Mouse (Mus musculus) forebrain, embryonic 15.5 days (tissue): ENCODE data around the gene Ogdh. TPM values are rescaled to one million over a fixed set of nuclear protein-coding genes. Genes with fewer than 3 reads are reported as not detected.
"Not testable (repeated sequence)": the region's sequence is repeated elsewhere in the genome, so short reads cannot be mapped to it uniquely, and the experiment has no call there.

Source experiments
- ATAC-seq: fragments of 200-750 bp; cut with Nextera tagmentation; replicated peaks from 2 replicates; pipeline ENCODE4 v1.8.0; 2017; ENCODE audit warnings: mild to moderate bottlenecking, moderate TSS enrichment, moderate library complexity
- H3K27ac ChIP-seq: fragments of 300-500 bp; sonication (generic); replicated peaks from 2 replicates; pipeline ENCODE4 v1.5.1; 2015; ENCODE audit warnings: mild to moderate bottlenecking, inconsistent platforms
- H3K27me3 ChIP-seq: fragments of 300-500 bp; sonication (generic); 2 replicates; pipeline ENCODE4 v1.6.1; 2015; ENCODE audit warnings: inconsistent platforms
- H3K36me3 ChIP-seq: fragments of 300-500 bp; sonication (generic); 2 replicates; pipeline ENCODE4 v1.6.1; 2015; ENCODE audit warnings: mild to moderate bottlenecking, inconsistent platforms
- H3K4me1 ChIP-seq: fragments of 300-500 bp; sonication (generic); 2 replicates; pipeline ENCODE4 v1.6.1; 2015; ENCODE audit warnings: inconsistent platforms
- H3K4me2 ChIP-seq: fragments of 300-500 bp; sonication (generic); replicated peaks from 2 replicates; pipeline ENCODE4 v1.6.1; 2015; ENCODE audit warnings: mild to moderate bottlenecking, inconsistent platforms
- H3K4me3 ChIP-seq: fragments of 300-500 bp; sonication (generic); 2 replicates; pipeline ENCODE4 v1.5.1; 2015; ENCODE audit warnings: mild to moderate bottlenecking, inconsistent platforms
- H3K9ac ChIP-seq: fragments of 300-500 bp; sonication (generic); replicated peaks from 2 replicates; pipeline ENCODE4 v1.6.1; 2015; ENCODE audit warnings: mild to moderate bottlenecking, inconsistent platforms
- H3K9me3 ChIP-seq: fragments of 300-500 bp; sonication (generic); 2 replicates; pipeline ENCODE4 v1.6.1; 2016; ENCODE audit warnings: inconsistent platforms
- WGBS: fragments of 180-500 bp; shearing (Covaris S2); methylation state at CpG from one replicate; pipeline ENCODE4 v1.1.7; 2015; ENCODE audit warnings: mixed read lengths; 5-methylcytosine and 5-hydroxymethylcytosine counted together
- polyA plus RNA-seq: library from polyadenylated mRNA; unstranded; fragments of >200 nt; fragmentation: Nextera tagmentation; extraction: Ambion mirVana; gene quantifications from 2 replicates; pipeline ENCODE4 v1.2.1, GENCODE M21; 2015

The Ogdh gene
- polyA plus RNA-seq, result 88.0 and 88.7 TPM in 2 replicates

DNA sequence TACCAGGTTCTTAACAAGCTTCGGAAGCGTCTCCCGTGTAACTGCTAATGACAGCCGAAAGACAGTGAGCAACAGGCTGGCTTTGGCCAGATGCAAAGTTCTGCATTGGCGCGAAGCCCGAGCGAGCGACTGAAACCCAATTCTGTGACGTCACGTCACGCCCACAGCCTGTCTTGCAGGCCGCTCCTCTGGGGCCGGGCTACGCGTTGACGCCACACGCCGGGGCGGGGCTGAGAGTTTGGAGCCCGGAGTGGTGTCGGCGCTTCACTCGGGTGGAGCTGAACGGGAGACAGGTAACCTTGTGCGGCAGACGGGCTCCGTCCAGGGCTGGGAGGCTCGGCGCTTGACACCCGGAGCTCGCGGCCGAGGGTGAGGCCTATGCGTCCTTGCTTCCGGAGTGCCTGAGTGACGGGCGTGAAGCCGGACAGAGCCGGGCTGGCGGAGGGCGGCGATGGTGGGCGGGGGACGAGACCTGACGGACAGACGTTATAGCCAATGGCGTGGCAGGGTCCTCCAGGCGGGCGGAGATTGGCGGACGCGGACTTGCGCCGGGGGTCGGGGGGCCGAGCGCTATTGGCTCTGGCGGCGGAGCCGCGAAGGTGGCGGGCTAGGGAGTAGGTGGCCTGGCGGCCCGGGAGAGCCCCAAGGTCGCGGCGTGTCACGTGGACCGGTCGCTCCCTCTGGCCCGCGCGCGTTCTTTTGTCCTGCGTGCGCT, at the start of gene Ogdh:
TSS of gene Ogdh (plus strand) at position 233 of the 715 bp plus-strand sequence.
- ATAC-seq, result peak; percentile 98
- Histone ChIP-seq H3K4me1 (peaks cover 12% of the 10 kb centered on the region), H3K9ac (peak within 1 kb of the TSS; percentile 56), H3K4me2 (peak within 1 kb of the TSS; percentile 72), H3K27ac (peak within 1 kb of the TSS; percentile 91), H3K36me3 (no peaks in the 10 kb centered on the region), H3K27me3 (no peaks in the 10 kb centered on the region), H3K4me3 (peak within 1 kb of the TSS; percentile 60), H3K9me3 (no peaks in the 10 kb centered on the region)
- WGBS, result under 1% methylated on average over 76 of the region's 77 CpGs

DNA sequence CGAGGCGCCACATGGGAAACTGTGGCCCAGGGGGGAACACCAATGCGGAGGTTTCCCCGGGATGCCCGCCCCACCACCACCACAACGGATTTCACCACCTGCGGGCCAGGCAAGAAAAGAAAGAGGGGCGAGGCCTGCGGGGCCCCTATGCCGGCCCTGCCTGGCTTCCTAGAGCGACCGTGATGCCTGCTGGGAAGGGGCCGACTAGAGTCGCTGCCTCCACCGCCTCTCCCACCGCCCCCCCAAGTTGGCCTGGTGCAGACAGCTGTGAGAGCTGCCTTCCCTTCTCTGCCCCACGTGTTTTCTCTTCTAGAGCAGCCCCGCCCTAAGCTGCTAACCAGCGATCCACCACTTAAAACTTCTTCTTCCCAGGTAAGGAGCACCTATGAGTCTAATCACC, 46.7 kb upstream of the Ogdh start:
- no peak for ATAC-seq
- Histone ChIP-seq H3K27me3 (no peaks in the 10 kb centered on the region), H3K9me3 (no peaks in the 10 kb centered on the region), H3K36me3 (no peaks in the 10 kb centered on the region), H3K9ac (no peak overlapping the region), H3K4me1 (no peaks in the 10 kb centered on the region), H3K4me3 (no peak overlapping the region), H3K27ac (no peak overlapping the region), H3K4me2 (no peak overlapping the region)
- 56% methylated on average over 19 of the region's 19 CpGs for WGBS

DNA sequence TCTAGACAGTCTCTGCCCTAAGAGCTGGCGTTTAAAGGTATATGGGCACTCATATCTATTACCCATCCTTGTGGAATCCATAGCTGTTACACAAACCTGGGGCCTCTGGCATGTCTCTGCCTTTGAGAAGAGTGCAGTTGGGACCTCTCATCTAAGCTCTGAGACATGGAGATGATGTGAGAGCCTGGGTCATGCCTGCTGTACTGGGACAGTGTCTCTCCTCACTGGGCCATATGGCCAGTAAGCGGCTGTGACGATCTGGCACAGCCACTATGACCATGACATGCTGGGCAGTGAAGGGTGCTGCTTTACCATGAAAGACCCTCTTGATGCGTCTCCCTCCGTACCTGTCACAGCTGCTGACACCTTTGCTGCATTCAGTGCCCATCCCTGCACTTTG, 39.2 kb upstream of the Ogdh start:
- Histone ChIP-seq H3K36me3 (0 out of 2 replicates have a peak, but pooled peaks cover under 1% of the 10 kb centered on the region), H3K27ac (no peak overlapping the region), H3K9me3 (no peaks in the 10 kb centered on the region), H3K4me3 (no peak overlapping the region), H3K9ac (no peak overlapping the region), H3K4me2 (no peak overlapping the region), H3K27me3 (no peaks in the 10 kb centered on the region), H3K4me1 (no peaks in the 10 kb centered on the region)
- WGBS, result 94% methylated on average over 5 of the region's 5 CpGs
- ATAC-seq, result no peak

DNA sequence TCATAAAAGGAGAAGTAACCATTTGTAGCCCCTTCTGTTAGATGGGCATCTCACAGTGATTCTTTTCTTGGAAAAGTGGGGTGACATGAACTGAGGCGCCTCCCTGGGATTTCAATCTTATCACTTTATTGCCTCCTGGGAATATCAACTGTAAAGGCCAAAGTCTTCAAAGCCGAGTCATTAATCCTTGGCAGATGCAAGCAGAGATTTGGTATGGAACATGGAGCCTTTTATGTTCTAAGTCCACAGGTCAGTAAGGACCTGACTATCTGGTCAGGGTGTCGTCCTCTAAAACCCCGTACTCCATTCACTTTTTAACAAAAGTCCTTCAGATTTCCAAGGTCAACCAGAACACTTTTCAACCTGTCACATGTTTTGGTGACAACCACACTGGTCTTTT, 38.6 kb upstream of the Ogdh start:
- Histone ChIP-seq H3K9me3 (no peaks in the 10 kb centered on the region), H3K36me3 (0 out of 2 replicates have a peak, but pooled peaks cover 7% of the 10 kb centered on the region), H3K4me3 (no peak overlapping the region), H3K27ac (no peak overlapping the region), H3K4me1 (no peaks in the 10 kb centered on the region), H3K27me3 (no peaks in the 10 kb centered on the region), H3K4me2 (no peak overlapping the region), H3K9ac (no peak overlapping the region)
- 91% methylated on average over 4 of the region's 4 CpGs for WGBS
- no peak for ATAC-seq

DNA sequence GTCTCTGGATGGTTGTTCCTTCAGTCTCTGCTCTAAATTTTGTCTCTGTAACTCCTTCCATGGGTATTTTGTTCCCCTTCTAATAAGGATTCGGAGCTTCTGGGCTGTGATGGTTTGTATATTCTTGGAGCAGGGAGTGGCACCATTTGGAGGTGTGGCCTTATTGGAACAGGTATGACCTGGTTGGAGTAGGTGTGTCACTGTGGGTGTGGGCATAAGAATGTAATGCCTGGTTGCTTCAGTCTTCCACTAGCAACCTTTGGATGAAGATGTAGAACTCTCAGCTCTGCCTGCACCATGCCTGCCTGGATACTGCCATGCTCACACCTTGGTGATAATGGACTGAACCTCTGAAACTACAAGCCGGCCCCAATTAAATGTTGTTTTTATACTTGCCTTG, 36.8 kb upstream of the Ogdh start:
- H3K27me3 ChIP-seq, H3K4me2 ChIP-seq, H3K9ac ChIP-seq, H3K27ac ChIP-seq, ATAC-seq, H3K4me3 ChIP-seq, H3K4me1 ChIP-seq, H3K9me3 ChIP-seq: not testable (repeated sequence)
- H3K36me3 ChIP-seq, result peaks cover 24% of the 10 kb centered on the region
- 98% methylated on average over 2 of the region's 2 CpGs for WGBS

DNA sequence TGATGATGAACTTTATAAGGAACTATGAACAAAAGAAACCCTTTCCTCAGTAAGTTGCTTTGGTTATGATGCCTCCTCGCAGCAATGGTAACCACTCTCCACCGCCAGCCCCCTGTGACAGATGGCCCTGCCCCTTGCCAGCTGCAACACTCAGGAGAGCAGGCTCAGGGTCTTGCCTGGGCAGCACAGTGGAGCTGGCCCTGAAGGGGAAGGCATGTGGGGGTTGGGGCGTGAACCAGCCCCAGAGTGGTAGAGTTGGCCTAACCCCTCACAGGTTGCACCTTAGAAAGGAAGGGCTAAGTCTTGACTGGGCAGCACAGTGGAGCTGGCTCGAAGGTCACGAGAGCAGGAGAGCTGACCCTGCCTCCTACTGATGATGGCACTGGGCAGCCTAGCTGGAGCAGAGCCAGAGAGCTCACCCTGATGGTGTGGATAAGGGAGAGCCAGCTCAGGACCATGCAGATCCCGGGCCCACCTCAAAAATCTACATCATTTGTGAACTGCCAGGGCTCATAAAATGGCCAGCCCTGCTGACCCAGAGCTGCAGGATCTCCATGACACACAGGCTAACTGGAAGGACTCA, 34.9 kb upstream of the Ogdh start:
- Histone ChIP-seq H3K27me3 (no peaks in the 10 kb centered on the region), H3K9ac (no peak overlapping the region), H3K27ac (no peak overlapping the region), H3K36me3 (peaks cover 44% of the 10 kb centered on the region), H3K4me3 (no peak overlapping the region), H3K4me2 (no peak overlapping the region), H3K9me3 (no peaks in the 10 kb centered on the region), H3K4me1 (no peaks in the 10 kb centered on the region)
- 71% methylated on average over 6 of the region's 6 CpGs for WGBS
- peak; percentile 58; the same call in 1 of the 2 replicates for ATAC-seq

DNA sequence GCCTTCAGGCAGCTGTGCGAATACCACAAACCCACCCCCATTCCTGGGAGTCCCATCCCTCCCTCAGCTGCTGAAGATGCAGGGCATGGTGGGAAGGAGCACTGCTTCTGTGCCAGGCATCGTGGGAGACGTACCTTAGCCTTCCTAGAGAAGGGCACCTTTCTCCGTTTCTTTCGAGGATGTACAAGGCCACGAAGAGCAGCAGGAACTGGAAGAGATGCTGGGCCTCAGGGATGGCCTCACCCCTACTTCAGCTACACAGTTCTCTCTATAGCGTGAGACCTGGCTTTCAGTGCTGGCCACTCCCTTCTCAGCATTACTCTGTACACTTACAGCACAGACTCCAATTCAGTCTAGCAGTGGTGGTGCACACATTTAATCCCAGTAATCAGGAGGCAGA, 32.0 kb upstream of the Ogdh start:
- H3K4me3 ChIP-seq, result no peak overlapping the region
- no peaks in the 10 kb centered on the region for H3K4me1 ChIP-seq
- peaks cover 72% of the 10 kb centered on the region for H3K36me3 ChIP-seq
- H3K27me3 ChIP-seq, result no peaks in the 10 kb centered on the region
- H3K4me2 ChIP-seq, result no peak overlapping the region
- 93% methylated on average over 7 of the region's 7 CpGs for WGBS
- no peaks in the 10 kb centered on the region for H3K9me3 ChIP-seq
- H3K9ac ChIP-seq, result no peak overlapping the region
- ATAC-seq, result no peak
- no peak overlapping the region for H3K27ac ChIP-seq

DNA sequence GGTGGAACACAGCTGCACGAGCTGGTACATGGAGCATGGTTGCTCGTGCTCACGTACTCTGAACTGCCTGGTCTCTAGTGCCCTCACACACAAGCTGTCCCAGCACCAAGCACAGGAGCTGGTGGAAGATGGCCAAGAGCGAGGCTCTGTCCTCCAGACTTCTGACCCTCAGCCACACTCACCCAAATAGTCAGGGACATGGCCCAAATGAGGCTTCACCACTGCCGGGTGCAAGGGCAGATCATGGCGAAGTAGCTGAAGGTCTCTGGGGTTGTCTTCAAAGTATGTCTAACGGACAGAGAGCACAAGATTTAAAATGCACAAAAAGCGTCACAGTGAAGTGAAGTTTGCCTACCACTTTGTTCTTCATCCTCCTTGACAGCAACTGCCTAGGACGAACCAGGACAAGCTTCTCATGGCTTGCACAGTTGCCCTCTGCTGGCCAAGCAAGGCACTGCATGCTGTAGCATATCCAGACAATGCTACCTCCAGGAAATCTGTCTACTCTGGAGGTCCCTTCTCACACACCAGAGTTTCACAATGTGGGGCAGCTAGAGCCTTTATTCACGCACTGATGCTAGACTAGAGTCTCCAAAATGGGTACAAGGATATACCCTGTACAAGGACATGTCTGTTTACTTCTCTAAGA, 29.9 kb upstream of the Ogdh start:
- no peak overlapping the region for H3K4me2 ChIP-seq
- 73% methylated on average over 10 of the region's 10 CpGs for WGBS
- H3K4me3 ChIP-seq, result no peak overlapping the region
- peak; percentile 66 for ATAC-seq
- H3K9ac ChIP-seq, result no peak overlapping the region
- H3K27me3 ChIP-seq, result no peaks in the 10 kb centered on the region
- H3K36me3 ChIP-seq, result peaks cover 90% of the 10 kb centered on the region
- no peaks in the 10 kb centered on the region for H3K9me3 ChIP-seq
- no peak overlapping the region for H3K27ac ChIP-seq
- H3K4me1 ChIP-seq, result peaks cover 5% of the 10 kb centered on the region

DNA sequence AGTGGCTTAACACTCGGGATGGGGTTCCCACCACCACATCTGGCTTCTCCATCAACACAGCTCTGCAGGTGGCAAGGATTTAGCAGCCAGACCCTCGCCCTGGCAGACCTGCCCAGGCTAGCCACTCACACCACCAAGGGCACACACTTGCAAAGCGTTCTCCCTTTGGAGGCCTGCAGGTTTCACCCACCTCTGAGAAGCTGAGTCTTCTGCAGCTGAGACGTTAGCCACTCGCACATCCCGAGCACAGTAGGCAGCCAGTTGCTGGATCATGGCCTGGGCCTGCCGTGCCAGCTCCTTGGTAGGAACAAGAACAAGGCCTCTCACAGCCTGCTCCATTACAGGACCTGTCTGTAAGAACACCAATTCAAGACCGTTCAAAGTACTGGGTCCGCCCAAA, 24.8 kb upstream of the Ogdh start:
- Histone ChIP-seq H3K4me2 (peak overlapping the region; percentile 91), H3K4me1 (peaks cover 20% of the 10 kb centered on the region), H3K36me3 (peaks cover 65% of the 10 kb centered on the region), H3K27ac (no peak overlapping the region), H3K27me3 (no peaks in the 10 kb centered on the region), H3K4me3 (peak overlapping the region; percentile 94), H3K9me3 (no peaks in the 10 kb centered on the region), H3K9ac (peak overlapping the region; percentile 93)
- 66% methylated on average over 9 of the region's 9 CpGs for WGBS
- no peak for ATAC-seq

DNA sequence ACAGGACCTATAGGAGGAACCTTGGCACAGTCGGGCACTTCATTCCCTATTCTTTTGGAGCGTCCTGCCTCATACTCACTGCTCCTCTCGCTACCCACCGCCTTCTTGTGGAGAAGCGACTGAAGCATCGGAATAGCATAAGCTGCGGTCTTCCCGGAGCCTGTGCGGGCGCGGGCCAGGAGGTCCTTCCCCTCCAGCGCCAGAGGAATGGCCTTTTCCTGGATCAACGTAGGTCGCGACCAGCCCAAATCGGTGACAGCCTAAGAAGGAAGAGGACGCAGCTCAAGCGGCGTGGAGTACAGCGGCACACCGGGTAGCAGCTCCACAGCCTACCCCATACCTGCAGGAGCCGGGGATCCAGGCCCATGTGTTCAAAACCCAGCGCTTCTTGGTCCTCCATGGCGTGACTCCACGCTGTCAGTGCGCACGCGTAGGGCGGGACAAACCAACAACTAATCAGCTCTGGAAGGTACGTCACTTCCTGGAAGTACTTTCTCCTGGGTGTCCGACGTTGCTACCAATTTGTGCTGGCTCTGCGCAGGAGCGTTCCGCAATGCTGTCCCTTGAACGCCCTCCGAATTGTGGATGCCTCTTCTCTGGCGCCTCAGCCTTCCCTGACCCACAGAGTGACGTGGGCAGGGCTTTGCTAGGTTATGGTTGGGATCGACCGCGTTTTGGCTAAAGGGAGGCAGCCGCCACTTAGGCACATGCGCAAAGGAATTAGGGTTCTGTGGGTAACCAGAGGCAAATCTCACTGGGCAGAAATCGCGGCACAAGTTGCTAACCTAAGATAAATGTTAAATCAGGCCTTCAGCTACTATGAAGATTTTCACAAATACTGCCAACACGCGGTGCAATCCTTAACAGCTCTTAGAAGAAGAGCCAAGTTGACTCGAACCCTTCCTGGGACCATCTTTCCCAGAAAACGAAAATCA, 23.8 kb upstream of the Ogdh start, which contains the start of gene Ddx56:
TSS of gene Ddx56 (minus strand) at position 453 of the 935 bp plus-strand sequence.
- H3K9me3 ChIP-seq, result no peaks in the 10 kb centered on the region
- peak within 1 kb of the TSS; percentile 98 for H3K27ac ChIP-seq
- WGBS, result 2% methylated on average over 50 of the region's 50 CpGs
- H3K9ac ChIP-seq, result peak within 1 kb of the TSS; percentile 93
- H3K4me1 ChIP-seq, result peaks cover 30% of the 10 kb centered on the region
- H3K4me2 ChIP-seq, result peak within 1 kb of the TSS; percentile 91
- H3K27me3 ChIP-seq, result no peaks in the 10 kb centered on the region
- peak within 1 kb of the TSS; percentile 94 for H3K4me3 ChIP-seq
- ATAC-seq, result peak; percentile 98
- peaks cover 62% of the 10 kb centered on the region for H3K36me3 ChIP-seq

DNA sequence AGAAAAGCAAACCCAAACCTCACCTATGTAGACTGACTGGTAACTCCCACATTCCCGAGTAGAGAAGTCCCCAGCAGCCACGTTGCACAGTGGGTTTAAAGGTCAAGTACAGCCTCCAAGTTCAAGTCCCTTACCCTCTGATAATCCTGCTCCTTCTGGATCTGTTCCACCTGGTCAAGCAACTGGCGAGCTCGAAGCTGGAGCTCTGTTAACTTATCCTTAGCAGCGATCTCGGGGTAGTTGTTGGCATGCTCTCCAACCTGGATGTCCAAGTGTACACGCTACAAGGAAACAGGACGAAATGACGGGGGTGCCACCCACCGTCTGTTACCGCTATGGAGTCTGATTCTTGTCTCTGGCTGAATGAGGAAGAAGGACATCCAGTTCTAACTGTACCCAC, 17.8 kb upstream of the Ogdh start:
- H3K4me3 ChIP-seq, result peak overlapping the region; percentile 82
- H3K4me1 ChIP-seq, result peaks cover 33% of the 10 kb centered on the region
- ATAC-seq, result no peak
- H3K27me3 ChIP-seq, result no peaks in the 10 kb centered on the region
- no peaks in the 10 kb centered on the region for H3K9me3 ChIP-seq
- H3K27ac ChIP-seq, result no peak overlapping the region
- peak overlapping the region; percentile 93 for H3K9ac ChIP-seq
- WGBS, result 52% methylated on average over 11 of the region's 11 CpGs
- H3K4me2 ChIP-seq, result peak overlapping the region; percentile 82
- peaks cover 27% of the 10 kb centered on the region for H3K36me3 ChIP-seq
